Mouse (Mus musculus): ENCODE results near the gene Babam2. TPM values are rescaled to one million over a fixed set of nuclear protein-coding genes. Genes with fewer than 3 reads are reported as not detected.

Babam2 gene
- 10 to 100 TPM; 45.3 to 49.2 TPM for total RNA-seq (2021)
- long read RNA-seq, transcript Babam2-209 (12 exons, 1,888 nt), result major isoform, 35 of 42 reads
- long read RNA-seq, partial matches to known transcripts, result 3 of 42 reads
- long read RNA-seq, other reads (novel, unspliced or antisense), result 3 of 42 reads

DNA sequence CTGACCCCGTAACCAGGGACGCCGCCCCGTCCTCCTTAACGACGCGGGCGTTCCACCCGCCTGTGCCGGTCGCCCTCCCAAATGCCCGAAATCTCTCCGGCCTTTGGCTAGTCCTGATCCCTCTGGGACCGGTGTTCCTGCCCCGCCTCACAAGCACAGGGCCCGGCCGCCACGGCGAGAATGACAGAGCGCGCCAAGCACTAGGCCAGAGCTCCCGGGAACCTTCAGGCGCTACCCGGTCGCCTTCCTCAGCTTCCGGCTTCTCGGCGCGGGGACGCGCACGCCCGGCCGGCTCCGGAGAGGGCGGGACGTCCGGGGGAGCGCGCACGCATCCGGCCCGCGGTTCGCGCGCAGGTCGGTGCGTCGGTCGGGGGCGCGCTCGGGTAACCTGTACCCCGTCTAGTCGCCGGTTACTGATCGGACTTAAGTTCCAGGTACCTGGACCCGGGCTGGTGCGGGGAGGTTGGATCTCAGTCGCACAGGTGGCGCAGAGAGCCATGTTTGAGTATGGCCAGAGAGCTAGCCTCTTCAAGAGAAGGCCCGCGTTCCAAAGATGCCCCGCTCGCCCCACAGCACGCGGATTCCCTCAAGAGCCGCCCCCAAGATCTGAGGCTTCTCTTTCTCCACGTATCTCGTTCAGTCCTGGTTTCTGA lies at the start of gene Babam2:
Gene Babam2, plus strand, starts transcription at position 41 of the 653 bp plus-strand sequence.
- peak; percentile 85 to 93 for DNase-seq (ENCODE audit: low spot score in 2 of 2)

DNA sequence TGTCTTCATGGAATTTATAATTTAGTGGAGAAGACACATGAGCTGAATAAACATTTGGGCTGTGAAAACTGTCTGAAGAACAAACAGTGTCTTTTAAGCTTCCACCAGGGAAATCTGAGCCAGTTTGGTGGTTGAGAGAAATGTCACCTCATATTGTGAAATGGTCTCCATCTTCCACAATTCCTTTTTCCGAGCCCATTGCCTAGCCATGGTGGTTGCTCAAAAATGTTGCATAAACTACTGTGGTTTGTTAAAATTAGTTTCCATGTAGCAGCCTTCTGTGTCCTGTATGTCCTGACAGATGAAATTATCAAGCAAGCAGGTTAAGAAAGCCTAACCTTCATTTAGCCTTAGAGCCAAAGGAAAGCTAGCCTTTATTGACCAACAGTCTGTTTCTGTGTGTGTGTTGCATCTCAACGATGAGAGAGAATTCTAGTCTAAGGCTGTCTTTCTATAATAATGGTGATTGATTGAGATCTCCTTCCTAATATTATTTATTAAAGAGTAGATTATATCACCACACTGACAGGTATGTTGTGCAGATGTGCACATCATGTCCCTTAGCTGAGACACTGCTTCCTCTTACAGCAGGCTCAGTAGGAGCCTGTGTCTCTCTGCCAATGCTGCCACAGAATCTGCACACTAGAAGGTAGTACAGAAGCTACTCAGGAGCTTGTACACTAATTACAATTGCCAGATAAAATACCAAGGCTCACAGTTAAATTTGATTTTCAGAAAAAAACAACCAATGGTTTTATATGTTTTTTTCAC lies 46.8 kb upstream of the Babam2 start:
- no peak for DNase-seq (ENCODE audit: low spot score in 2 of 2)

DNA sequence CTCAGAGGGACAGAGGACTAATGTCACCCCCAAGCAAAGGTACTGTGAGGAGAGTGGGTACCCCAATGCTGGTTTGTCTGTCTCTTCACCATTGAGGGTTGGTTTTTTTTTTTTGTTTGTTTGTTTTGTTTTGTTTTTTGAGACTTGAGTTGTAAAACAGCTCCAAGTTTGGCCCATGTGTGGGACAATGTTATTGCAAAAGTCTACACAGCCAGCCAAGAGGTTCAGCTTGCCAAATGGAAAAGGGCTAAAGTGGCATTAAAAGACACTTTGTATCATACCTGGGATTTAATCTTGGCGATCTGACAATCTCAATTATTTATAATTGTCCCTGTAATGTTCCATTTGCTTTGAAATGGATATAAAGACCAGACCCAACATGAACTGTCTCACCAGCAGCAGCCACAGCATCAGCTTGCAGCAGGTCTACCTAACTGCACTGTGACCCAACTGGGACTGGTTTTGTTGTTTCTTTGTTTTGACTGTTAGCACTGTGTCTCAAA lies 41.7 kb upstream of the Babam2 start:
- DNase-seq (ENCODE audit: low spot score in 2 of 2), result no peak

DNA sequence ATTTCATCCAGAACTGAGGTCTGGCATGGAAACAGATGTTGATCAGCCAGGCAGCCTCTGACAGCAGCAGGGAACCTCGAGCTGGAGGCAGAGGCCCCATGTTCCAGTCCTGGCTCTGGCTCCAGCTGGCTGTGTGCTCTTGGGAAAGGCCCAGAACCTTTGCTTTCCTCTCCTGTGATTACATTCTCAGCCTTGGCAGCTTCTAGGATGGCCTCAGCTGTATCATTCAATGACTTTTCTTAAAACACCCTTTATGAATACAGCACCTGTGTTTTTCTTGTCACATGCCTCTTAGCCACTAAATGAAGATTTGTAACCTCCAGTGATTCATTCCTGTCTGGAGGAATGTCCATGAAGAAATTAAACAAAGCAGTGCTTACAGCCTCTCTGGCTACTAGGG lies 31.3 kb upstream of the Babam2 start:
- no peak for DNase-seq (ENCODE audit: low spot score in 2 of 2)

DNA sequence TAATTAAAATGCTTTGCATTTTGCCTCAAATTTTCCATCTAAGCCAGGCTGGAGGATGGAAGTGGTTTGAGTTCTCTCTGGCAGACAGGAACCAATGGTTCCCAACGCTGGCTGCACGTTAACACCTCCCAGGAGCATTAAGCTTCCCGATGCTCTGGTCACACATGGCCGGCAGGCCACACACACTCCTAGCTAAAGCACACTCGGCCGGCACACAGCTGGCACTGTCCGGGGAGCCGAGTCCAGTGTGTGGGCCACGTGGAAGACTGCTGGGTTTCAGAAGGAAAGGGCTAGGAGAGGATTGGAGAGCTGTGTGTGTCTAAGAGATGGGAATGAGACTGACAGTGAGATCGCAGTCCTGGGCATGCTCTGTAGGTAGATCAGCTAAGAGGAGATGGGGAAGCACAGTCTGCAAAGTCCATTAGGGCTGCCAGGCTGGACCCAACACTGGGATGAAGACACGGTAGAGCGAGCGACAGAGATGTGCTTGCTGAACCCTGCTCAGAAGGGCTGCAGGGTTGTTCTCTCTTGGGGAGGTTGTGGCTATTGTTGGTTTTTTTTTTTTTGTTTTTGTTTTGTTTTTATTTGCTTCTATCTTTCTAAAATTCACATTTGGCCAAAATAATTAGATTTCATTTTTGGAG lies 29.0 kb upstream of the Babam2 start:
- DNase-seq (ENCODE audit: low spot score in 2 of 2), result no peak

GRCm38 (mm10) chr5:31669984-31670383 lies 27.5 kb upstream of the Babam2 start:
- no peak for DNase-seq (ENCODE audit: low spot score in 2 of 2)

- no peak for DNase-seq (ENCODE audit: low spot score in 2 of 2)
These were observed 26.3 kb upstream of the Babam2 start for GRCm38 (mm10) chr5:31671137-31671536.

GRCm38 (mm10) chr5:31673431-31673830 lies 24.1 kb upstream of the Babam2 start:
- no peak for DNase-seq (ENCODE audit: low spot score in 2 of 2)

GRCm38 (mm10) chr5:31678000-31678399 lies 19.5 kb upstream of the Babam2 start:
- DNase-seq (ENCODE audit: low spot score in 2 of 2), result no peak

DNA sequence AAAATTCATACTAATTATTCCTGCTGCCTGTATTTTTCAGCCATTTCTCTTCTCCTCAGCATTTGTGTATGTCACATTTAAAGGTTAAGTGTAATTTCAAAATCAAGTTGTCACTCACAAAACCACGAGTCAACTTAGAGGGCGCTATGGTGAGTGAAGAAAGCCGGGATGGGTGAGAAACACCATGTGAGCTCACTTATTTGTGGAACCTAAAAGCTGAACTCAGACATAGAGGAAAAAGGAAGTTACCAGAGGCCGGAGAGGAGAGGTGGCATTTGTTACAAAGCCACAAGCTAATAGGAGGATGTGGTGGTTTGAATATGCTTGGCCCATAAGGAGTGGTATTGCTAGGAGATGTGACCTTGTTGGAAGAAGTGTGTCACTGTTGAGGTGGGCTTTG lies 17.3 kb upstream of the Babam2 start:
- no peak for DNase-seq (ENCODE audit: low spot score in 2 of 2)

DNA sequence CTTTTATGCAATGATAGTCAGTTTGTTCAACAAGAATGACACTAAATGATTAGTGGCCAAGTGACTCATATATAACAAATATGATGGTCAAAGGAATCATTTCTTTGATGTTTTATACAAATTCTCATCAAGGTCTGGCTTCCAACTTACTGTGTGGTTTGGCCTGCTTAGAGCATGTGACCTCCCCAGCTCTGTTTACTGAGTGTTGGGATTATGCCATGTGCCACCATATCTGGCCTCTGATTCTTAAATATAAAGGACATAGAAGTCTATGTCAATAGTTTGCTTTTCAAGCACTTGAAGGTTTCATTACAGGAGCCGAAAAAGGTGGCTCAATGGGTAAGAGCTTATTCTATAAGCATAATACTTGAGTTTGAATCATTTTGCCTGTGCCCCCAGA lies 15.2 kb upstream of the Babam2 start:
- DNase-seq (ENCODE audit: low spot score in 2 of 2), result no peak

- no peak for DNase-seq (ENCODE audit: low spot score in 2 of 2)
These were observed 11.4 kb upstream of the Babam2 start for GRCm38 (mm10) chr5:31686040-31686439.

GRCm38 (mm10) chr5:31687972-31688371 lies 9.5 kb upstream of the Babam2 start:
- no peak for DNase-seq (ENCODE audit: low spot score in 2 of 2)

- DNase-seq (ENCODE audit: low spot score in 2 of 2), result no peak
These were observed 4.3 kb upstream of the Babam2 start for GRCm38 (mm10) chr5:31693191-31693590.

DNA sequence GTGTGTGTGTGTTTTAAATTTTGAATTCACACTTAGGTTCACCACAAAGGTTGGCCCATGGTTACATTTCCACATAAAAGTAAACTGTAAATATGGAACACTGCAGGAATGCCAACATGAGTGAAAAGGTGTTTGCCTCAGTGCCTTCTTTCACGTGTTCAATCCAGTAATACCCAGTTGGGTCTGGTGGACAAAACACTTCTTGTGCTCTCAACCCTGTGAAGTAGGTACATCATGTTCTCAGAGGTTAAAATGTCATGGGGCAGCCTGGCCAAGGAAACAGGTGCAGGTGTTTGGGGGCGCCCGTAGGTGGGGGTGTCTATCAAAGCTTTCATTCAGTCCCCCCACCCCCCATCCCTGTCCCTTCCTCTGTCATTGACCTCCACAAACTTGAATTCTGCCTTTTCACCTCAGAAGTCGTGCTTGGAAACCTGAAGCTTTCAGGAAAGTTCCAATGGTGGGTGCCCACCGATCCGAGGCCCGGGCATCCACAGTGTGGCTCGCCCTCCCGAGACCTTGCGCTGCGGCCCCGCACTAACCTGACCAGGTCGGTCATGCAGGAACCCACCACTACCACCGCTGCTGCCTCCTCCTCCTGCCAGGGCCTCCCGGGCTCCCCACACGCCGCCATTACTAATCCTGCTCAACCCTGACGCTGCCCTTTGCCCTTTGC lies 377 bp upstream of the Babam2 start, which contains the start of gene Rbks:
Gene Rbks, minus strand, starts transcription at position 657 of the 673 bp plus-strand sequence.
- DNase-seq (ENCODE audit: low spot score in 2 of 2), result no peak

GRCm38 (mm10) chr5:31698297-31698726 lies 828 bp downstream of the Babam2 start:
- peak; percentile 76 to 84 for DNase-seq (ENCODE audit: low spot score in 2 of 2)

- no peak for DNase-seq (ENCODE audit: low spot score in 2 of 2)
These were observed 1.4 kb downstream of the Babam2 start for GRCm38 (mm10) chr5:31698931-31699330.

GRCm38 (mm10) chr5:31699397-31699796 lies 1.9 kb downstream of the Babam2 start:
- DNase-seq (ENCODE audit: low spot score in 2 of 2), result no peak

DNA sequence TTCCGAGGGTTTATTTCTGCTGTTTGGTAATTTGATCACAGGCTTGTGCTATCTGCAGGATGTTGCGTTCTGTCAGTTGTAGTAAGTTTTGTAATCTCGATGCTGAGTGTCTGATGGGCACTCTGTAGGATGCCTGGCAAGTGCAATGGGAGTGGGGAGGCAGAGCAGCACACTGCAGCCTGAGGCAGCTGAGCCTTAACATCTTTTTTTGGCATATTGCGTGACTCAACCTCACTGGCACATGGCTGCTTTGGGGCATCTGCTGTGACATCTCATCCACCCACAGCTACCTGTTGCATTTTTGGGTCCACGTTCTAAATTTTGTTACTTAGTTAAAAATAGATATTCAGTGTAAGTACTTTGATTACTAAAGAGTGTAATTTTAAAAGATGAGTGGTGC lies 7.5 kb downstream of the Babam2 start:
- DNase-seq (ENCODE audit: low spot score in 2 of 2), result peak; percentile 72 to 90

DNA sequence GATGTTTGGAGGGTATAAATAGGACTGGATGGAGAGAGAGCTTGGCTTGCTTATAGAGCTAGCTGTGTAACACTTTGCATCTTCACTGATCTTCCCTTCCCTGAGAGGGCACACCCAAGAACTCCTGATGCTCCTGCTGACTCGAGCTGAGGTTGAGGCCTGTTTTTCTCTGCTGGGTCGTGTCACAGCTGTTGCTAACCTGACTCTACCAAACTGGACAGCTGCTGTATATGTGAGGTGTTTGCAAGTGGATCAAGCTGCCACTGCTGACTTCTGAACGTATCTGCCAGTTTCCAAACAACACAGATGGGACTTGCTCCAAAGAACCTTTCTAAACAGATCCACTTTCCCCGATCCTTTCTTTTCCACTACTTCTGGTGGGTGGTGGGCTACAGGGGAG lies 9.3 kb downstream of the Babam2 start:
- DNase-seq (ENCODE audit: low spot score in 2 of 2), result no peak

GRCm38 (mm10) chr5:31709389-31709788 lies 11.9 kb downstream of the Babam2 start:
- DNase-seq (ENCODE audit: low spot score in 2 of 2), result no peak
